Mouse (Mus musculus) MEL (cell line): ENCODE results near the gene Anln. TPM values are rescaled to one million over a fixed set of nuclear protein-coding genes. Genes with fewer than 3 reads are reported as not detected.

Experiments
- DNase-seq: peaks from one replicate; pipeline ENCODE4 v3.0.0; 2011; ENCODE audit warnings: low read depth, low spot score
- H3K27ac ChIP-seq: 2 replicates; pipeline ENCODE4 v1.5.1; 2012; ENCODE audit warnings: low read depth, mild to moderate bottlenecking, control low read depth, low read length, moderate library complexity; ENCODE audit not compliant: control insufficient read depth
- H3K27me3 ChIP-seq, 2 experiments: fragments of 150-350 bp in 1 of 2; sonication (generic) in 1 of 2; 2 replicates each; pipeline ENCODE4 v1.6.1; 2012; ENCODE audit warnings: low read length in 2 of 2, mild to moderate bottlenecking in 2 of 2, improper control_type of control experiment in 1 of 2, moderate library complexity in 1 of 2; ENCODE audit not compliant: insufficient read depth in 2 of 2, control insufficient read depth in 1 of 2
- H3K36me3 ChIP-seq, 2 experiments: 2 replicates each; pipeline ENCODE4 v1.6.1; 2012 to 2014; ENCODE audit warnings: low read length in 2 of 2, improper control_type of control experiment in 1 of 2, inconsistent platforms in 1 of 2, mild to moderate bottlenecking in 1 of 2; ENCODE audit not compliant: insufficient read depth in 2 of 2, control insufficient read depth in 1 of 2
- H3K4me1 ChIP-seq, 2 experiments: fragments of 150-350 bp in 1 of 2; sonication (generic) in 1 of 2; 2 replicates each; pipeline ENCODE4 v1.6.1; 2012; ENCODE audit warnings: low read length in 2 of 2, improper control_type of control experiment in 1 of 2, mild to moderate bottlenecking in 1 of 2; ENCODE audit not compliant: insufficient read depth in 2 of 2, control insufficient read depth in 1 of 2
- H3K4me3 ChIP-seq, 2 experiments: fragments of 150-350 bp in 1 of 2; sonication (generic) in 1 of 2; 2 replicates each; pipeline ENCODE4 v1.5.1; 2012; ENCODE audit warnings: low read depth in 2 of 2, low read length in 2 of 2, mild to moderate bottlenecking in 2 of 2, moderate library complexity in 2 of 2, control low read depth in 1 of 2, improper control_type of control experiment in 1 of 2; ENCODE audit not compliant: control insufficient read depth in 1 of 2, insufficient read depth in 1 of 2
- H3K79me2 ChIP-seq: 2 replicates; pipeline ENCODE4 v1.6.1; 2012; ENCODE audit warnings: mild to moderate bottlenecking, low read length, moderate library complexity; ENCODE audit not compliant: control insufficient read depth, poor library complexity, insufficient read depth
- H3K9ac ChIP-seq: 2 replicates; pipeline ENCODE4 v1.6.1; 2012; ENCODE audit warnings: low read depth, mild to moderate bottlenecking, control low read depth, low read length, moderate library complexity; ENCODE audit not compliant: control insufficient read depth, poor library complexity, severe bottlenecking
- H3K9me3 ChIP-seq: fragments of 150-350 bp; sonication (generic); replicated peaks from 2 replicates; pipeline ENCODE4 v1.6.1; 2012; ENCODE audit warnings: mild to moderate bottlenecking, low read length, improper control_type of control experiment, moderate library complexity; ENCODE audit not compliant: insufficient read depth
- BHLHE40 ChIP-seq: IDR thresholded peaks from 2 replicates; pipeline ENCODE4 v1.6.1; 2012; ENCODE audit warnings: low read depth, mild to moderate bottlenecking, inconsistent platforms, low read length, improper control_type of control experiment, borderline replicate concordance
- CHD1 ChIP-seq: IDR thresholded peaks from 2 replicates; pipeline ENCODE4 v1.6.1; 2012; ENCODE audit warnings: low read depth, mild to moderate bottlenecking, inconsistent platforms, low read length, improper control_type of control experiment
- CHD2 ChIP-seq: IDR thresholded peaks from 2 replicates; pipeline ENCODE4 v1.6.1; 2011; ENCODE audit warnings: low read length, improper control_type of control experiment
- E2F4 ChIP-seq: IDR thresholded peaks from 2 replicates; pipeline ENCODE4 v1.6.1; 2011; ENCODE audit warnings: low read depth, low read length, improper control_type of control experiment, borderline replicate concordance
- ELF1 ChIP-seq: IDR thresholded peaks from 2 replicates; pipeline ENCODE4 v1.6.1; 2014; ENCODE audit warnings: low read depth, mild to moderate bottlenecking, inconsistent platforms, low read length, improper control_type of control experiment, moderate library complexity
- EP300 ChIP-seq, 2 experiments: IDR thresholded peaks; 2 replicates each; pipeline ENCODE4 v1.6.1; 2011; ENCODE audit warnings: improper control_type of control experiment in 2 of 2, low read length in 2 of 2, low read depth in 1 of 2, mild to moderate bottlenecking in 1 of 2
- ETS1 ChIP-seq: IDR thresholded peaks from 2 replicates; pipeline ENCODE4 v1.6.1; 2012; ENCODE audit warnings: low read depth, mild to moderate bottlenecking, inconsistent platforms, low read length, improper control_type of control experiment, moderate library complexity
- GABPA ChIP-seq: IDR thresholded peaks from 2 replicates; pipeline ENCODE4 v1.6.1; 2012; ENCODE audit warnings: low read depth, mild to moderate bottlenecking, inconsistent platforms, low read length, improper control_type of control experiment, moderate library complexity
- GATA1 ChIP-seq: IDR thresholded peaks from 2 replicates; pipeline ENCODE4 v1.6.1; 2011; ENCODE audit warnings: low read depth, low read length, improper control_type of control experiment
- HCFC1 ChIP-seq: IDR thresholded peaks from 2 replicates; pipeline ENCODE4 v1.6.1; 2012; ENCODE audit warnings: low read depth, mild to moderate bottlenecking, inconsistent platforms, low read length, improper control_type of control experiment, moderate library complexity
- JUND ChIP-seq: IDR thresholded peaks from 2 replicates; pipeline ENCODE4 v1.6.1; 2011; ENCODE audit warnings: low read depth, mild to moderate bottlenecking, improper control_type of control experiment, low read length
- KAT2A ChIP-seq: conservative IDR thresholded peaks from 2 replicates; pipeline ENCODE4 v1.6.1; 2012; ENCODE audit warnings: low read depth, low read length, improper control_type of control experiment, inconsistent platforms
- MAFK ChIP-seq: IDR thresholded peaks from 2 replicates; pipeline ENCODE4 v1.6.1; 2011; ENCODE audit warnings: low read depth, mild to moderate bottlenecking, low read length, improper control_type of control experiment, borderline replicate concordance
- MAX ChIP-seq: IDR thresholded peaks from 2 replicates; pipeline ENCODE4 v1.6.1; 2011; ENCODE audit warnings: low read length, improper control_type of control experiment
- MAZ ChIP-seq: IDR thresholded peaks from 2 replicates; pipeline ENCODE4 v1.6.1; 2012; ENCODE audit warnings: low read depth, mild to moderate bottlenecking, inconsistent platforms, low read length, improper control_type of control experiment
- MEF2A ChIP-seq: IDR thresholded peaks from 2 replicates; pipeline ENCODE4 v1.6.1; 2014; ENCODE audit warnings: low read depth, mild to moderate bottlenecking, inconsistent platforms, low read length, improper control_type of control experiment; ENCODE audit not compliant: poor library complexity, insufficient replicate concordance, severe bottlenecking; ENCODE audit errors: extremely low read depth
- MXI1 ChIP-seq: IDR thresholded peaks from 2 replicates; pipeline ENCODE4 v1.6.1; 2011; ENCODE audit warnings: mild to moderate bottlenecking, low read depth, low read length, improper control_type of control experiment
- MYB ChIP-seq: IDR thresholded peaks from 2 replicates; pipeline ENCODE4 v1.6.1; 2011; ENCODE audit warnings: mild to moderate bottlenecking, low read depth, low read length, improper control_type of control experiment
- MYC ChIP-seq: IDR thresholded peaks from 2 replicates; pipeline ENCODE4 v1.6.1; 2011; ENCODE audit warnings: low read depth, mild to moderate bottlenecking, low read length, improper control_type of control experiment, moderate library complexity
- NRF1 ChIP-seq: IDR thresholded peaks from 2 replicates; pipeline ENCODE4 v1.6.1; 2014; ENCODE audit warnings: low read depth, mild to moderate bottlenecking, inconsistent platforms, low read length, improper control_type of control experiment, moderate library complexity; ENCODE audit not compliant: poor library complexity, insufficient read depth, severe bottlenecking
- POLR2A ChIP-seq, 2 experiments: IDR thresholded peaks; 2 replicates each; pipeline ENCODE4 v1.6.1; 2011 to 2012; ENCODE audit warnings: low read length in 2 of 2, mild to moderate bottlenecking in 2 of 2, control low read depth in 1 of 2, improper control_type of control experiment in 1 of 2, low read depth in 1 of 2, moderate library complexity in 1 of 2; ENCODE audit not compliant: control insufficient read depth in 1 of 2, insufficient read depth in 1 of 2, poor library complexity in 1 of 2
- POLR2AphosphoS2 ChIP-seq: IDR thresholded peaks from 2 replicates; pipeline ENCODE4 v1.6.1; 2011; ENCODE audit warnings: low read length, improper control_type of control experiment
- POLR2AphosphoS5 ChIP-seq: IDR thresholded peaks from 2 replicates; pipeline ENCODE4 v1.6.1; 2012; ENCODE audit warnings: low read depth, borderline replicate concordance, mild to moderate bottlenecking, inconsistent platforms, low read length, moderate library complexity, mixed read lengths
- RAD21 ChIP-seq: IDR thresholded peaks from 2 replicates; pipeline ENCODE4 v1.6.1; 2011; ENCODE audit warnings: mild to moderate bottlenecking, low read depth, low read length, improper control_type of control experiment
- RCOR1 ChIP-seq: IDR thresholded peaks from 2 replicates; pipeline ENCODE4 v1.6.1; 2012; ENCODE audit warnings: low read depth, mild to moderate bottlenecking, inconsistent platforms, low read length, improper control_type of control experiment
- SIN3A ChIP-seq: IDR thresholded peaks from 2 replicates; pipeline ENCODE4 v1.6.1; 2012; ENCODE audit warnings: low read length, improper control_type of control experiment, inconsistent platforms
- SMC3 ChIP-seq: IDR thresholded peaks from 2 replicates; pipeline ENCODE4 v1.6.1; 2011; ENCODE audit warnings: low read depth, low read length, improper control_type of control experiment
- TAL1 ChIP-seq: IDR thresholded peaks from 2 replicates; pipeline ENCODE4 v1.6.1; 2012; ENCODE audit warnings: mild to moderate bottlenecking, inconsistent platforms, low read length, moderate library complexity, mixed read lengths
- TBP ChIP-seq: IDR thresholded peaks from 2 replicates; pipeline ENCODE4 v1.8.0; 2011; ENCODE audit warnings: low read depth, low read length, improper control_type of control experiment
- TCF12 ChIP-seq: IDR thresholded peaks from 2 replicates; pipeline ENCODE4 v1.6.1; 2014; ENCODE audit warnings: low read depth, mild to moderate bottlenecking, inconsistent platforms, low read length, improper control_type of control experiment, moderate library complexity
- USF2 ChIP-seq, 2 experiments: IDR thresholded peaks; 2 replicates each; pipeline ENCODE4 v1.6.1; 2011 to 2012; ENCODE audit warnings: improper control_type of control experiment in 2 of 2, low read length in 2 of 2, borderline replicate concordance in 1 of 2, inconsistent platforms in 1 of 2, low read depth in 1 of 2, mild to moderate bottlenecking in 1 of 2; ENCODE audit not compliant: insufficient read depth in 1 of 2
- ZC3H11A ChIP-seq: IDR thresholded peaks from 2 replicates; pipeline ENCODE4 v1.6.1; 2012; ENCODE audit warnings: low read depth, mild to moderate bottlenecking, inconsistent platforms, low read length, improper control_type of control experiment
- ZKSCAN1 ChIP-seq: IDR thresholded peaks from 2 replicates; pipeline ENCODE4 v1.6.1; 2012; ENCODE audit warnings: low read depth, mild to moderate bottlenecking, inconsistent platforms, low read length, improper control_type of control experiment, moderate library complexity
- ZMIZ1 ChIP-seq: IDR thresholded peaks from 2 replicates; pipeline ENCODE4 v1.6.1; 2012; ENCODE audit warnings: low read depth, mild to moderate bottlenecking, inconsistent platforms, low read length, improper control_type of control experiment, moderate library complexity
- ZNF384 ChIP-seq: IDR thresholded peaks from 2 replicates; pipeline ENCODE4 v1.6.1; 2012; ENCODE audit warnings: low read depth, mild to moderate bottlenecking, inconsistent platforms, low read length, improper control_type of control experiment
- polyA plus RNA-seq, 2 experiments: library from polyadenylated mRNA; stranded (reverse) in 1 of 2; unstranded in 1 of 2; fragments of >175 nt in 1 of 2; fragments of >200 nt in 1 of 2; gene quantifications; 2 replicates each; pipeline versions ENCODE4 v1.2.1 to v1.2.4; 2012; ENCODE audit warnings: low replicate concordance in 2 of 2, low read depth in 1 of 2; ENCODE audit not compliant: insufficient read length in 2 of 2, insufficient read depth in 1 of 2, missing spikeins in 1 of 2
- total RNA-seq: library from RNA; depleted of rRNA; stranded (reverse); fragments of 300-350 nt; gene quantifications from 2 replicates; pipeline ENCODE4 v1.2.3, GENCODE M21; 2012

The Anln gene
- total and polyA plus RNA-seq, 3 experiments, result 93.3 to 114 (median 93.3) TPM

GRCm38 (mm10) chr9:22411002-22411857, 22.2 kb upstream of the Anln start, which contains the start of gene 9530077C05Rik:
9530077C05Rik (plus strand) TSS chr9:22411513.
- no peak within 1 kb of the TSS for H3K27ac ChIP-seq
- H3K9ac ChIP-seq, result peak within 1 kb of the TSS; percentile 62
- peaks cover 0 to 7% of the 10 kb centered on the region in 2 experiments; a peak in 1 of 4 replicates for H3K4me1 ChIP-seq
- peak within 1 kb of the TSS; percentile 45 to 70 for H3K4me3 ChIP-seq
- H3K27me3 ChIP-seq, result no peaks in the 10 kb centered on the region
- H3K9me3 ChIP-seq, result no peaks in the 10 kb centered on the region
- H3K79me2 ChIP-seq, result no peaks in the 10 kb centered on the region; the same call in 1 of the 2 replicates
- peaks cover 0 to 8% of the 10 kb centered on the region in 2 experiments; a peak in 2 of 4 replicates for H3K36me3 ChIP-seq
- peak; percentile 100 for DNase-seq
- TF ChIP-seq ELF1, result peak; percentile 92
- peak; percentile 94 for TF ChIP-seq MAZ
- peak in 1 of 2 experiments; percentile 76; a peak in 3 of 4 replicates for TF ChIP-seq POLR2A (IDR thresholded peaks at IDR 0.05; ENCODE audit: control insufficient read depth in 1 of 2, insufficient read depth in 1 of 2, low read depth in 1 of 2, low read length in 2 of 2, poor library complexity in 1 of 2)
- TF ChIP-seq HCFC1, result peak; percentile 100
- no peak for TF ChIP-seq USF2 (IDR thresholded peaks at IDR 0.05; ENCODE audit: borderline replicate concordance in 1 of 2, insufficient read depth in 1 of 2, low read depth in 1 of 2, low read length in 2 of 2)
- no peak for TF ChIP-seq JUND
- TF ChIP-seq NRF1, result peak; percentile 61
- peak; percentile 86 for TF ChIP-seq TBP
- TF ChIP-seq TAL1, result no peak
- TF ChIP-seq POLR2AphosphoS5, result 0 out of 2 replicates have a peak, but pooled peaks have one; percentile 72
- no peak for TF ChIP-seq CHD1
- TF ChIP-seq GATA1, result no peak
- peak; percentile 99 for TF ChIP-seq MXI1
- TF ChIP-seq E2F4, result peak; percentile 94; the same call in 1 of the 2 replicates
- TF ChIP-seq CHD2, result no peak
- TF ChIP-seq SMC3, result peak; percentile 28; the same call in 1 of the 2 replicates
- no peak; the same call in 1 of the 2 replicates for TF ChIP-seq ZKSCAN1
- peak; percentile 76 for TF ChIP-seq BHLHE40
- TF ChIP-seq MEF2A, result 0 out of 2 replicates have a peak, but pooled peaks have one; percentile 29
- TF ChIP-seq EP300 (IDR thresholded peaks at IDR 0.05; ENCODE audit: low read depth in 1 of 2, low read length in 2 of 2), result no peak; a peak in 1 of 4 replicates
- TF ChIP-seq MAFK, result no peak
- TF ChIP-seq RCOR1, result peak; percentile 48; the same call in 1 of the 2 replicates
- TF ChIP-seq KAT2A, result peak; percentile 93
- peak; percentile 23 for TF ChIP-seq RAD21
- peak; percentile 83 for TF ChIP-seq ZNF384
- TF ChIP-seq GABPA, result no peak
- no peak; the same call in 1 of the 2 replicates for TF ChIP-seq POLR2AphosphoS2
- peak; percentile 98 for TF ChIP-seq MYC
- 0 out of 2 replicates have a peak, but pooled peaks have one; percentile 18 for TF ChIP-seq ZC3H11A
- peak; percentile 99 for TF ChIP-seq SIN3A
- TF ChIP-seq MYB, result no peak
- TF ChIP-seq ZMIZ1, result no peak
- TF ChIP-seq ETS1, result peak; percentile 60; the same call in 1 of the 2 replicates
- TF ChIP-seq TCF12, result no peak; the same call in 1 of the 2 replicates
- peak; percentile 89 for TF ChIP-seq MAX
